Mouse (Mus musculus) retina, postnatal 7 days (tissue): ENCODE measurements around the gene Pi4k2a.

ENCODE experiments used
- DNase-seq: peaks from one replicate; pipeline ENCODE4 v3.0.0-alpha.2; 2012; ENCODE audit warnings: low read depth, low spot score

Gene Pi4k2a

DNA sequence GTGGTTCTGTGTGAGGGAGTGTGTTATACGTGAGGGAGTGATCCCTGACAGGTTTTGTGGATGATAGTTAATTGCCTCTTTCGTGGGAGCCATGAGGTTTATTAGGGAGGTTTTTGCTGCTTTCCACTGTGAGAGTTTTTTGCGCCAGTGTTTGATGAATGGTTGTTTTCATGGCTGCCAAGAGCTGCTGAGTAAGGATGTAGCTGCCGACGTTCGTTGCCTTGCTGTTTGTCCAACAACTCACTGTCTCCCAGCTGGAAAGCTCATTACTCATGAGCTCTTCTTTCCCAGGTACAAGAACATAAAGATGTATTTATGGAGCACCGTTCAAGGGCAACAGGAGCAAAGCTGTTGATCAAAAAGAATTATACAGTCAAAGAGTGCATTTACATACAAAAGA lies 73.9 kb downstream of the Pi4k2a start:
- DNase-seq = no peak

DNA sequence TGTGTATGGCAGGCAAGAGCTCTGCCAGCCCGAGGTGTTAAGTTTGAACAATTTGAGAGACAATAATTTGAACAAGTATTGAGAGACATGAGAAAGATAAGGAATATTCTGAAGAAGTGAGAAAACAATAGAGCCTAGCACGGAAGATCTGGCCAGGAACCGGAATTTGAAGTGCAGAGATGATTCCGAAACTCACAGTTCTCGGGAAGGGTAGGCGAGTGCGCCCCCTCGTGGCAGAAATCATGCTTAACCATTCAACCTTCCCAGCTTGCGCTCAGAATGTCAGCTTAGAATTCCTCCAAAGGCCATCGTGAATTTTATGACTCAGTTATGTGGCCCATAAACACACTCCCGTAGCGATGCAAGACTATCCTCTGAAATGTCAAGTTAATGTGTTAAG lies 75.9 kb downstream of the Pi4k2a start:
- peak; percentile 68 for DNase-seq

DNA sequence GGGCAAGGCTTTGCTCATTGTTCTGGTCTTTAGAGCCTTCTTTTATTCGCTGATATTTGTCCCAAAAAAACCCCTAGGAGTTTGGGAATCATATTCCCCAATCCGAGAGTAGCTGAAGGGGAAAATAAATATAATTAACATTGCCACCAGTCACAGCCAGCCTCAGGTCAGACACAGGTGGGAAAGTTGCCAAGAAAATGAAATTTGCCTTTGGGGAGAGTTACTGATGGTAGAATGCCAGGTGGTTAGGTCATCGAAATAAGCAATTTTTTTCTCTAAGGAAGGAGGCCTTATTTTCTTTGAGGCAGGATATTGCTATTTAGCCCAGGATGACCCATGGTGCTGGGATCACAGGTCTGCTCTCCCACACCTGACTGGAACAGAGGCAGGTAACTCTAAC lies 76.5 kb downstream of the Pi4k2a start:
- DNase-seq = no peak

DNA sequence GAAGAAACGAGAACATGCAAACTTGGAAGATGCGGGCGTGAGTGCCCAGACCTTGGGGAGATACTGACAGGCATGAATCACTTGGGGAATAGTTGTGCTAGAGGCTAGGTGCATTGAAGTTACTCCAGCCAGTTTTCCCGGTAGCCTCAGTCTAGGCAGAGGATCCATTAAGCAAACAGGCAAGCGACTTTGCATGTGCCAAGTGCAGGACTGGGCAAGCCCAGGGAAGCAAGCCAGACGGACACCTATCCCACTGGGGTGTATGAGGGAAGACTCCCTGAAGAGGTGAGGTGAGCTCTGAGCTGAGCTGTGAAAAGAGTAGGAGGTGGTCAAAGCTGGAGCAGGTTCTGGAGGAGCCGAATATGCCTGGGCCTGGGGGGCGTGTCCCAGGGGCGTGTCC lies 77.2 kb downstream of the Pi4k2a start:
- no peak for DNase-seq

DNA sequence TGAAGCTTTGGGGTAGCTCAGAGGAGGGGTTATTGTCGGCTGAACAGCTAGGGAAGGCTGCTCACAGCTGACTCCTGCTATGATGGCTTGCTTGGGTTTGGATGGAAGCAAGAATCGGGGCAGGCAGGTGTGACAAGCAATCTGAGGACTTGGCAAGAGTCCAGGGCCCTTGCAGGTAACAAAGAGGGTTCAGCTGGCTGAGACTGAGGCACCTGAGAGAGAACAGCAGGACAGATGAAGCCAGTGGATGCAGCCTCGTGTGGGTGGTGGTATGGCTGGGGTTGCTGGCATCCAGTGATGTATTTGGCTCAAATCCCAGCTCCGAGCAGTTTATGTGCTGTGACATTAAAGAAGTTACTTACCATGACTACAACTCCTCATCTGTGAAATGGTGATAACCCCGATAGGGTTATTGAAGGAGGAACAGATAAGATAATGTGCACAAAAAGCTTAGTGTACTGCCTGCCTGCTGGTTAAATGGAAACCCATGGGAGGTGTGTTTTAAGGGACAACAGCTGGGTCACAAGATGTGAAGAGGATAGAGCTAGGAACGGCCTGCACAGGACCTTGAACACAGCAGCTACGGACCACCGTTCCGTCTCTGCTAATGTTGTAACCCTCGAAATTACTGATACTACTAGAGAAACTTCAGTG lies 79.2 kb downstream of the Pi4k2a start:
- no peak for DNase-seq

DNA sequence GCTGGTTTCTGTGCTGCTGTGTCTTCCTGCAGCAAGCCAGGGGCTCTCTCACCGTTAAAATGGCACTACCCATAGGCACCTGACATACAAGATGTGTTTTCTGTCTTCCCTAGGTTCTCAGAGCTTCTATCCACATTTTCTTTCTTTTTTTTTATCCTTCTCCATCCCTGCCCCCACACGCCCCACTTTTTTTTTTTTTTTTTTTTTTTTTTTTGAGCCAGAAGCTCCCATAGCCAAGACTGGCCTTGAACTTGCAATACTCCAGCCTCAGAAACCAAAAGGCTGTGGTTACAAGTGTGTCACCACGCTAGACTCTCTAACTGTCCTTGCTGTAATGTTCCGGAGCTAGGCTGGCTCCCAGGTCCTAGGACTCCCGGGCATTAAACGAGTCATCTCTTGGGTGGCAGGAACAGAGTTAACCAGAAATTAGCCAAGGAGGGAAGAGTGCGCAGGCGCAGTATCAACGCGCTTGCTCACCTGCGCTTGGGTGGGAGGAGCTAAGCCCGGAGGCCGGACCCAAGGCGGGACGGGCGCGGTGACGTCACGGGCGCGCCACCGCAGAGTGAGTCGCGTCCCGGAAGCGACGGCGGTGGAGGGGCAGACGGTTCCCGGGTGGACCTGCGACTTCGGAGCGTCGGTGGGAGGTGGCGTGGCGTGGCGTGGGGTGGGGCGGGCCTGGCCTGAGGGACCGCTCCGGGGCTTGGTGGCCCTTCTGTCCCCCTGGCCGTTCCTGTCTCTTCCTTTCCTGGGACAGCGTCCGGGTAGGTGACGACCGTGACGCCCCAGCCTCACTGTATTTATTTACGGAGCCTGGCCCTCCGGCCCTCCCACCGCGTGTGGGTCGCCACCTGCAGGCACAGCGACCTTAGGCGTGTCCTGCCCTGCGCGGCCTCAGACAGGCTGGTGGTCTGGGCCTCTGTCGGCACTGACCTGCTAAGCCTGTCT lies 80.0 kb downstream of the Pi4k2a start:
- peak; percentile 89 for DNase-seq
